Mouse (Mus musculus) erythroblast, embryonic 14.5 days (primary cell): ENCODE results near the gene Tspan9. TPM values are rescaled to one million over a fixed set of nuclear protein-coding genes. Genes with fewer than 3 reads are reported as not detected.
A peak's percentile ranks its signal among the peaks of the same experiment; 100 is the strongest.

ENCODE experiments used
- H3K27me3 ChIP-seq: 2 replicates; pipeline ENCODE4 v1.6.1; 2012; ENCODE audit warnings: inconsistent platforms; ENCODE audit not compliant: control insufficient read depth
- H3K36me3 ChIP-seq: 2 replicates; pipeline ENCODE4 v1.6.1; 2012; ENCODE audit warnings: mild to moderate bottlenecking, inconsistent platforms; ENCODE audit not compliant: control insufficient read depth
- H3K4me1 ChIP-seq: 2 replicates; pipeline ENCODE4 v1.6.1; 2012; ENCODE audit warnings: inconsistent platforms; ENCODE audit not compliant: control insufficient read depth
- H3K4me3 ChIP-seq: replicated peaks from 2 replicates; pipeline ENCODE3; 2012; ENCODE audit warnings: moderate library complexity, mild to moderate bottlenecking, inconsistent platforms
- H3K9me3 ChIP-seq: 2 replicates; pipeline ENCODE4 v1.6.1; 2012; ENCODE audit warnings: low read length, inconsistent platforms, mixed read lengths; ENCODE audit not compliant: control insufficient read depth
- GATA1 ChIP-seq: IDR thresholded peaks from 2 replicates; pipeline ENCODE4 v1.6.1; 2012; ENCODE audit warnings: low read length, inconsistent platforms, mixed read lengths
- TAL1 ChIP-seq: IDR thresholded peaks from 3 replicates; pipeline ENCODE4 v1.6.1; 2012; ENCODE audit warnings: low read length, inconsistent platforms, mixed read lengths
- polyA plus RNA-seq: library from polyadenylated mRNA; stranded (reverse); fragments of >175 nt; gene quantifications from 2 replicates; pipeline ENCODE4 v1.2.3, GENCODE M21; 2012

The Tspan9 gene
- polyA plus RNA-seq, 1 experiment = 0.04 TPM

DNA sequence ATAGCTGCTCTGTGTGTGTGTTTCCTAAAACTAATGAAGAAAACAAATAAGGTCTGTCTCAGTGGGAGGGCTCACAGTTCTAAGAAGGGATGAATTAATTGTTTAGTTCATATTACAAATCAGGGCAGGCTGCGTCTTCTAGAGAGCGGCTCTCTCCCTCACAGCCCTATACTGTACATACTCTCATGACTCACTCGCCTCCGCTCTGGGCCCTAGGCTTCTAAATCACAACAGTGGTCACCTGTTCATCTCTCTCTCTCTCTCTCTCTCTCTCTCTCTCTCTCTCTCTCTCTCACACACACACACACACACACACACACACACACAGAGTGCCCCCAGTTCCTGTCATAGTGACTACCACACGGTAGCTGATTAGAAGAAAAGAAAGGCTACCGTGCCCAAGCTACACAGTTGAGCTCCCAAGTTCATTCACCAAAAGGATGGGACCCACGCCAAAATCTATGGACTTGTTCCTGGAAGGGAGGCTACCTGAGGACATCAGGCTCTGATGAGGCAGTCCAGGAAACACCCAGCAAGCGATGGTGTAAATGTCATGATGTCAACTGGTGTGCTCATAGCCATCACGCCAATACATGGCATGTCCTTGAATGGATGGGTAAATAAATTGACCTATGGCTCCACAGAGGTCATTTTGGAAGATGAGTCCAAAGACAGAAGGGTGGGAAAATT lies 104.2 kb downstream of the Tspan9 start:
- TF ChIP-seq GATA1 (no peak), TAL1 (no peak)
- H3K9me3 ChIP-seq = no peaks in the 10 kb centered on the region

DNA sequence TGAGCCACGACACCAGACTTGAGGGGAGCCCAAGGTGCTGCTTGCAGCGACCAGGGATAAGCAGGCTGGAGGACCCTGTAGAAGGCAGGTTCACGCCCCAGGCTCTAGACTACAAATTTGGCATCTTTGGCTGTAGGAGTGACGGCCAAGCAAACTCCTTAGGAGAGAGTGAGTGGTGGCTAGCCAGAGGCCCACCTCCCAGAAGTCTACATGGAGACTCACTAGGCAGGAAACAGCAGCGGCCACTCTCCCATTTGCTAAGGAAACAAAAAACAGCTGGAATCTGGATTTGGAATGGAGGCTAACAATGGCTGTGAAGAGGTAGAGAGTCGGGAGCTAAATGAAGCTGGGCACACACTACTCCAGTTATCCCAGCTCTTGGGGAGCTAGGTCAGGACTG lies 104.8 kb downstream of the Tspan9 start:
- TF ChIP-seq GATA1 (no peak), TAL1 (no peak)
- no peak overlapping the region for H3K4me3 ChIP-seq
- H3K4me1 ChIP-seq = no peaks in the 10 kb centered on the region; the same call in 1 of the 2 replicates
- H3K27me3 ChIP-seq = peaks cover 31% of the 10 kb centered on the region
- H3K9me3 ChIP-seq = no peaks in the 10 kb centered on the region
- H3K36me3 ChIP-seq = no peaks in the 10 kb centered on the region

More for the DNA sequence above, 104.2 kb downstream of the Tspan9 start:
- Histone ChIP-seq H3K4me3 (no peak overlapping the region), H3K4me1 (no peaks in the 10 kb centered on the region; the same call in 1 of the 2 replicates), H3K36me3 (no peaks in the 10 kb centered on the region), H3K27me3 (peaks cover 24% of the 10 kb centered on the region)

DNA sequence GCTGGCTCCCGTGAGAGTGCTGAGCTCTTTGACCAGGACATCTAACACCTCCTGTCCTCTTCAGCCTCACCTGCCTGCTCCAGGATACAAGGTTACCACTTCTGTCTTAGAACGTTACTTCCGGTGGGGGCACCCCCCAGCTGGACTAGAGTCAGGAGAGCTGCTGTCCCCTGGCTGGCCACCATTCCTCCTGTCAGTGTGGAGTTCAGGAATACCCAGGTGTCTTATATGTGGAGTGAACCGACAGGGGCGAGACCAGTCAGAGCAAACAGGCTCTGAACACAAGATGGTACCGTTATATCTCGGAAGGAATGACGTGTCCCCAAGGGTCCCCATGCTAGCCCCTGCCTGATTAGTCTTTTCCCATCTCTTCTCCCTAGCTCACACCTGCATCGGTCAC lies 106.8 kb downstream of the Tspan9 start:
- no peaks in the 10 kb centered on the region for H3K36me3 ChIP-seq
- H3K27me3 ChIP-seq = peaks cover 39% of the 10 kb centered on the region
- no peaks in the 10 kb centered on the region for H3K9me3 ChIP-seq
- no peak overlapping the region for H3K4me3 ChIP-seq
- H3K4me1 ChIP-seq = no peaks in the 10 kb centered on the region; the same call in 1 of the 2 replicates
- TF ChIP-seq TAL1 = no peak
- TF ChIP-seq GATA1 = no peak

DNA sequence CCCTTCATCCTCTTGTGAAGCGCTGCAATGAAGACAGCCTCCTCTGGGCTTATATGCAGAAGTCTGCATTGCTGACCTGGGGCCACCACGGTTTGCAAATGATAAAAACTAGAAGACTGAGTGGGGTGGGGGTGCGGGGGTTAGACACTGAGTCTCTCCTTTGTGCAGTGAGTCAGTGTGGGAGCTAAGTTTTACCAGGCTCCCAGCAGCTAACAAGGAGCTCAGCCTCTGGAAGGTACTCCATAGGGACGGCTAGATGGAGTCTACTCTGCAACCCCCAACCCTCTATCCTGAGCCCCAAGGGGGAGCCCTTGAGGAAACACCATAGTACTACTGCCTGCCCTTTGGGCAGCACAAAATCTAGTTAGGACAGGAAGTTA lies 107.5 kb downstream of the Tspan9 start:
- Histone ChIP-seq H3K4me3 (no peak overlapping the region), H3K4me1 (no peaks in the 10 kb centered on the region; the same call in 1 of the 2 replicates), H3K27me3 (peaks cover 39% of the 10 kb centered on the region), H3K36me3 (no peaks in the 10 kb centered on the region), H3K9me3 (no peaks in the 10 kb centered on the region)
- no peak for TF ChIP-seq GATA1
- TF ChIP-seq TAL1 = no peak

DNA sequence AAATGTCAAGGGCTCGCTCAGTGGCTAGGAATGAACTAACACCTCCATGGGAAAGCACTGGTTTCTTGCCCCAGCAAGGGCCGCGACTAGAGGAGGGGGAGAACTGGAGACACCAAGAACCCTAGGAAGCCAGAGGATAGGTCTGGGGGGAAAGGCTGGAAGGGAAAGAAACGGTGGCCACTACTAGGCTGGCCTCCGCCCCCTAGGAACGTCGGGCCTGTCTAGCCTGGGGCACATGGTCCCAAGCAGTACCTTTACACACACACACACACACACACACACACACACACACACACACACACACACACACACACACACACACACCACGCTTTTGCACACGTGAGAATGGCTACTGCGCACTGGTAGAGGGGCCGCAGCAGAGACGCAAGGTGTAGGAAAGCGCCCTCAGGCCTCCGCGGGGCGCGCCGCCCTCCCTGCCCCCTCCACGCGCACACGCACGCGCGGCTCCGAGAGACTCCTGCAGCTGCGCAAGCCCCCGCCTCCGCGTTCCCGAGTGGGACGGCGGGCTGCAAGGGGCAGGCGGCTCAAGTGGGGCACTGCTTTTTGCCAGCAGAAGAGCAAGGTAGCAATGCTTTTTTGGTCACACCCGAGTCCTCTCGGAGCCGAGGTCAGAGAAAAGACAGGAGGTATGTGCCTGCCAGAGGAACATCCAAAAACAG lies 108.0 kb downstream of the Tspan9 start:
- H3K4me1 ChIP-seq = no peaks in the 10 kb centered on the region; the same call in 1 of the 2 replicates

DNA sequence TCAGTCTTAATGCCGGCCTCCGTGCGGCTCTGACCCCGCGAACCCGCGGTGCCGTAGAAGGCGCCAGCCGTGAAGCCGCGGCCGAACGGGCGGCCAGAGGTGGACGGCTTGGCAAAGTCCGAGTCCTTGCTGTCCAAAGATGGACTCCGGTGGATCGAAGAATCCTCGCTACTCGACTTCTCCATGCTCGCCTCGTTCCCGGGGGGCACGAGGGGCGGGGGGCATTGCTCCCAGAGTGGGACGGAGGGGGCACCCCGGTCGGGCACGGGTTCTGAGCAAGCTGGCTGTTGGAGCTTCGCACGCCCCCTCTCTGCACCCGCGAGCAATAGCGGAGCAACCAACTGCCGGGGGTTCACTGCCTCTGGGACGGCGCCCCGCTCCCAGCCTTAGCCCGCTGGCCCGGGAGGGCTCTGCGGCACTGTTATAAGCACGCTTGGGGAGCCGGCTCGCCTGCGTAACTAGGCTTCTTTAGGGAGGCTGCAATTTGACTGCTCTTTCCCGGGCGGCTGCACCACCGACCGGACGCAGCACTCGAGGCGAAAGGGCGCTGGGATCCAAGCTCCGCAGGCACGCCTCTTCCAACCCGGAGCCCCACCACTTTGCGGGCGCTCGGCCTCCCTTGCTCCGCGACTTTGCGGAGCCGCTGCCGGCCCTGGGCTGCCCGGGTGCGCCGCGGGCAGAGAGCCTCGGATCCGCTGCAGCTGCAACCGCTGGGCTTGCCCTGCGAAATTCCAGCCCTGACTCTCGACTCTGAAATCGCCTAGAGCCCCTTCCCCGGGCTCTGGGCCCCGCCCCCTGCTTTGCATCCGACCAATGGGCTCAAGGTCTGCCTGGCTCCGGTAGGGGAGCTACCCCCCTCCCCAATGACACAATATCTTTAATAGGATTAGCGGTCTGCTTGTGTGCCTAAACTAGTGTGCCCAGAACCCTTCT lies 108.8 kb downstream of the Tspan9 start:
- no peaks in the 10 kb centered on the region for H3K9me3 ChIP-seq
- no peak for TF ChIP-seq TAL1
- no peak for TF ChIP-seq GATA1
- H3K4me1 ChIP-seq = no peaks in the 10 kb centered on the region; the same call in 1 of the 2 replicates
- peaks cover 39% of the 10 kb centered on the region for H3K27me3 ChIP-seq
- H3K4me3 ChIP-seq = peak overlapping the region; percentile 33
- no peaks in the 10 kb centered on the region for H3K36me3 ChIP-seq

More for the DNA sequence above, 108.0 kb downstream of the Tspan9 start:
- H3K9me3 ChIP-seq = no peaks in the 10 kb centered on the region
- no peaks in the 10 kb centered on the region for H3K36me3 ChIP-seq
- H3K27me3 ChIP-seq = peaks cover 39% of the 10 kb centered on the region
- no peak overlapping the region for H3K4me3 ChIP-seq
- TF ChIP-seq TAL1 = no peak
- no peak for TF ChIP-seq GATA1

DNA sequence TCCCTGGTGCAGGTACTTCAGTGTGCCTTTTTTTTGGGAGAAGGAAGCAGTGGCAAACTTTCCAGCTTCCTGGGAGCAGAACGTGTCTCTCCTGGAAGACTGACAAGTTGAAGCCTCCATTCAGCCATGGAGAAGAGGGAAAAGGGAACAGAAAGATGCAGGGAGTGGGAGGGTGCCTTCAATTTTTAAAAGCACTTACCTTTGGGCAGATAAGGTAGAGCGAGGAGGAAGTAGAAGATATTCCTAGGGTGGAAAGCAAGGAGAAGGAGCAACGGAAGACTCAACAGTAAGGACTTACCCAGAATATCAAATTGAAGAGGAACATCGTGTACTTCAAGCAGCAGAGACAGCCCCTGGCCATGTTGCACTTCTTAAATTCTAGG lies 109.5 kb downstream of the Tspan9 start:
- Histone ChIP-seq H3K27me3 (peaks cover 39% of the 10 kb centered on the region), H3K4me1 (no peaks in the 10 kb centered on the region; the same call in 1 of the 2 replicates), H3K36me3 (no peaks in the 10 kb centered on the region), H3K9me3 (no peaks in the 10 kb centered on the region), H3K4me3 (no peak overlapping the region)
- TF ChIP-seq TAL1 (no peak), GATA1 (no peak)

DNA sequence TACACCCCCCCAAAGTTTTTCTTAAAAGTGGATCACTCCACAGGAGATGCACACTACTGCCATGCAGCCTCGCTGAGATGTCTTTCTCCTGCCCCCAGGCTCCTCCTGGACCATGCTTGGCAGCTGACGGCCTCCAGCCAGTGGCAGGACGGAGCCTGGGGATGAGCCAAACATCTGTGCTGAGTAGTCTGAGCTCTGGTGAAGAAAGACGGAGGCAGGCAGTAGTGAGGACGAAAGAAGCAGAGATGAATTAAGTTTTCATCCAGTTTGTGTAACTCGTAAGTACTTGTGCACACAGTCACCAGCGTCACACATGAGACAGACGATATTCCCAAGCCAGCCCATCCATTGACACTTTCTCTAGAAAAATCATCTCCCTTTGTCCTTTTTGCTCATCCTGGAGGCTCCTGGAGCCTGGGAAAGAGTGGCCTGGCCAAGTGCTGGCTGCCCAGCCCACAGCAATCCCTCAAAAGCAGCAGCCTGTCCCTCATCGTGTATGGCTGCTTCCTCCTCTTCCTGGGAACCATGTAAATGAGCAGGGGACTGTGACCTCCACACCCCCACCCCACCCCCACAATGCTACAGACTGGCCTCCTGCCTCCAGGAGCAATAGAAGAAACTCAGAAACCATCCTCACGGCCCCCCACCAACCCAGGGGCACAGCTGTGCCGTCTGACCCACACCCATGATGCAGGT lies 110.1 kb downstream of the Tspan9 start:
- no peaks in the 10 kb centered on the region for H3K36me3 ChIP-seq
- H3K4me3 ChIP-seq = no peak overlapping the region
- no peaks in the 10 kb centered on the region; the same call in 1 of the 2 replicates for H3K4me1 ChIP-seq
- H3K9me3 ChIP-seq = no peaks in the 10 kb centered on the region
- TF ChIP-seq GATA1 (no peak), TAL1 (no peak)
- H3K27me3 ChIP-seq = peaks cover 39% of the 10 kb centered on the region
